Mouse (Mus musculus): ENCODE measurements around the gene Tbck.

Gene Tbck

DNA sequence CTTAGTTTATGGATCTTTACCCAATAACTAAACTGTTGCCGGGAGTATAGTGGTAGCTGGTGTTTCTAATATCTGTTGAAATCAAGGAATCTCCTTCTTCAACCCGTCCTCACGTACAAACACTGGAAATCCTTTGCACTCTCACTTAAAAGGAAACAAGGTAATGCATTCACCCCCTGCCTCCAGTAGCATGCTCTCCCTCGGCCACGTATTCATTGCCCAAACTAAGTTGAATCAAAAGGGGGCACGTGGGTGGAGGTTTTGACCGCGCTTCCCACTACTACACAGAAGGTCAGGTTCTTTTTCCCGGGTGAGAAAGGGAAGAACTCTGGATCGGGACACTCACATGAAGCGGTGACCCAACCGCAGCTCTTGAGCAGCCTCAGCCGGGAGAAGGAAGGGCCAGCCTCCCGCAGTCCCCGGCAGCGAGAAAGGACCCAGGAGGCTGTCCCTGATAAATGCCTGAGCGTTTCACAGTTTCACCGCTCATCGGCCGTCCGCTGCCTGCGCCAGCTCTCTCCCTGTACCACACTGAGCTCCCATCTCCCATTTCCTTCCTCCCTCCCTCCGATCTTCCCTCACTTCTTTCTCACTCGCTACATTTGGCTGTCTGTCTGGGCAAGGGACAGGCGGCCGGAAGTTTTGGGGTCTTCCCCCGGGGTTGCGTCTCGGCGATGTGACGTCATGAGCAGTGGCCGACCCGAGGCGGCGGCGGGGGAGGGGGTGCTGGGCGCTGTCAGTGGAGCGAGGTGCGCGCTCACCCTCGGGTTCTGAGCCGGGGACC is at the start of gene Tbck:
TSS of gene Tbck (plus strand) at position 698 of the 784 bp plus-strand sequence.
- DNase-seq: peak; percentile 96

DNA sequence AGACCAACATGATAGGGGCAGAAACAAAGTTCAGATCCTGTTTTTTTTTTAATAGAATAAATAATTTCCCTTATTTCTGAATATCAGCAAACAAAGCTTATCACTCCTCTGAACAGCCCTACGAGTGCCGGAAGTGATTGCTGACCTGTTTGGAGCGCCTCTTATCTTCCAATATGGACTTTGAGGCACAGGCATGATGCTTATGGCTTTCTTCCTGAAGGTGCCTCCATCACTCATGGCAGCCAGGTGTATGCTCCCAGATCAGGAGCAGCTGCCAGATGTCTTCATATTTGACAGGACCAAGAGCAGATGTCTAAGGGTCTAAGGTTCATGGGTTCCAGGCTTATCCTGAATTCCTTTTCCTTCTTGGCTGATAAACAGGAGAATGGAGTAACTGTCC is 46.9 kb upstream of the Tbck start:
- DNase-seq: no peak

DNA sequence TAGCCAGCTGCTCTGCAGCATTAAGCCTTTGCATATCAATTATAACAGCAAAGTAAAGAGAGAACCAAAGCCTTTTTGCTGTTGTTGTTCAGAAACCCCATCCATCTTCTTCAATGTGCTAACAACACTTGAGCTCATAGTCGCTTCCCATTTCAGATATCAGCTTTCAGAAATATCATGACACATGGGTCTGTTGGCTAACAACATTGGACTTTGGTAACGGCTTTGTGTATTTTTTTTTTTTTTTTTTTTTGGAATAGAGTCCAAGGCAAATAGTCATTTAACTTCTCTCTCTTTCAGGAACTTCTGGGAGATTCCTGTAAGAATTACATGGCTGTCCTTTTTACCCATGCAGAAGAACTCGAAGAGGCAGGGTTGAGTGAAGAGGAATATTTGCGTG is 39.9 kb upstream of the Tbck start:
- no peak for DNase-seq

DNA sequence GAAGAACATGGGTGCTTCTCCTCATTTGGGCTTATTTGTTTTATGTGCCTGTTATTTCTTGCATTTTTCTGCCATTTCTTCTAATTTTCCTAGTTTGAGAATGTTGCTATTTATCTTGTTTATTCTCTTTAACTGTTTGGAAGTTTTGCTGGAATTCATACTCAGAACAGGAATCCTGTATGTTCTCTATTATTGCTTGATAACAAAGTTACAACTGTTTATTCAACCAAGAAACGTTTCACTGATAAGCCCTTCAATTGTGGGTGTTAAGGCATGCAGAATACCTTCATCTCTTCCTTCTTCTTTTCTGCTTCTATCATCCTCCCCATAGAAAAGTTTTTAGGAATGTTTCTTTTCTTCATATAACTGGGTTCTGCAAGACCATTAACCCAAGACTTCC is 37.1 kb upstream of the Tbck start:
- DNase-seq: no peak

DNA sequence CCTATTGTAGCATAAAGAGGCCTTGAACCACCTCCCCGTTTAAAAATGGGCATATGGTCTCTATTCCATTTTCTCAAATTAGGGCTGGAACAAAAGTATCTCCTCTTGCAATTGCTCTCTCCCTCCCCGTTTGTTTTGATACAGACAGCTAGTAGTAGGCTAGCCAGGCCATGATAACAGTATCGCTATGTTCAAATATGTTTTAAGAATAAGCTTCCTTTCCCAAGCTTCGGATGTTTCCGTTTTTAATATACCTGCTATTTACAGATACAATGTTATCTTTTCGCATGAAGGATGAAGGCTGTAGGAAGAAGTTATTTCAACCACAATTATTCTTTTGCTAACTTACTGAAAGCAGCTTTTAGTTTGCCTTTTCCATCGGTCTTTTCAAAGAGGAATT is 34.6 kb upstream of the Tbck start:
- DNase-seq: no peak

DNA sequence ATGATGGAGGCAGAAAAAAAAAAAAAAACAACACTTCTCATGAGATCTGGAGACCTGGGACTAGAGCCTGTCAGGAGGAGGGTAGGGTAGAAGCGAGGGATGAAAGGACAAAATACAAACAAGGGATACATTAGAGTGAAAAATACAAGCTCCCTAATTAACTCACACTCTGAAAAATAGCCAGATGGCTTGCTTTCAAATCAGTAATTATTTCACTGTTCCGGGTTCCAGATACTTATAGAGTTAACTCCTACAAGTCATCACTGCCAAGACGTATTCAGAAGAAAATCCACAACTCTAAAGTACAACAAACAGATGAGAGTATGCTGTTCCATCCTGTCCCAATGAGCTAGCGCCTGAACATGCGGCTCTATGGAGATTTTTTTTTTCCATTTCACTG is 33.8 kb upstream of the Tbck start:
- DNase-seq: no peak

DNA sequence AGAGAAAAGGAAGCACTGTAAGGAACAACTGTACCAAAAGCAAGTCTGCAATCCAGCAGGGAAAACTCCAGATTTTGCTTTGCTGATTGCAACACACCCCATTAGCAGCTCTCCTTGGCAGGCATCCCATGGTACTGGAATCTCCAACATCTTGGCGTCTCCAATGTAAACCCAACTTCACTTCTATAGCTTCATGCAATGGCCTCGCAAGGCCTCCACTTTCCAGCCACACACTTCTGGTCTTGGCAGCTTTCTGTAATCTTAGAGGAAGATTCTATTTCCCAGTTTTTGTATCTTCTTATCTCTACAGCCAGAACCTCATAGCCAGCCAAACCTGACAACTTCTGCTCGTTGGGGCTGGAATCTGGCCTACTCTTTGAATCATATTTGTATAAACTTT is 32.2 kb upstream of the Tbck start:
- no peak for DNase-seq

DNA sequence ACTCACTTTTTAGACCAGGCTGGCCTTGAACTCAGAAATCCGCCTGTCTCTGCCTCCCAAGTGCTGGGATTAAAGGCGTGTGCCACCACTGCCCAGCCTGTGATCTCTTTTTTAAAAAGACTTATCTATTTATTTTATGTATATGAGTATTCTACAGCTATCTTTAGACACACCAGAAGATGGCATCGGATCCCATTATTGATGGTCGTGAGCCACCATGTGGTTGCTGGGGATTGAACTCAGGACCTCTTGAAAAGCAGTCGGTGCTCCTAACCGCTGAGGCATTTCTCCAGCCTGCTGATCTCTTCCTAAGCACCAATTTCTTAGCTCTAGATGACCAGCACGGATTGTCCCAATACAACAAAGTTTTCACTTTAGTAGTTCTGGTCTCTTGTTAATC is 30.0 kb upstream of the Tbck start:
- DNase-seq: no peak

DNA sequence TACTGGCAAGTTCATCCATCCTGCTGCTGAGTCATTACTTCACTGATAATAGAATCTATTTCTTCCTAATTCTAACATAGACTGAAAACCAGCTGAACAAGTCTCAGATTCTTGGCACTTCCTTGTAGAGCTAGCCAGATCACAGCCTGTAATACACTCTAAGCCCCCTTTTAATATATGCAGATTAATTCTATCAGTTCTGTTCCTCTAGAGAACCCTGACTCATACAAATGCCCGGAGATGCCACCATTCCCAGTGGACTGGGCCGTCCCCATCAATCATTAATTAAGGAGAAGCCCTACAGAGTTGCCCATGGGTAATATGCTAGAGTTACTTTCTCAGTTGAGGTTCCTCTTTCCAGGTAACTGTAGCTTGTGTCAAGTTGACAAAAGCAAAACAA is 28.0 kb upstream of the Tbck start:
- DNase-seq: no peak

DNA sequence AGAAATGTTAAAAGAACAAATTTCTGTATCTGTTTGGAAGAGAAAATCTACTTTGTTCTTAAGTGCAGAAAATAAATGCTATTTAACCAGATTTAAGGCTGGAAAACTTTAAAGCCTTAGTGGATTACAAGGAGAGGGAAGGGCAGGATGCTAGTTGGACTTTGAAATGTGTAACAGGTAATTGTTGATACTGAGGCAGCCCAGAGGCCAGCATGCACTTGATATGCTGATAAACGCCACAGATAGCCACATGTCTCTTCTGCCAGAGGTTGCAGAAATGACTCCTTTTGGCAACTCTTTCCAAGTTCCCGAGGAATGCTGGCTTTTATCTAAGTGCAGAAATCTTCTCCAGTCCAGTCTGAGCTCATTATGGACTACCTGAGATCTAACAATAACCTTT is 6.5 kb upstream of the Tbck start:
- no peak for DNase-seq

DNA sequence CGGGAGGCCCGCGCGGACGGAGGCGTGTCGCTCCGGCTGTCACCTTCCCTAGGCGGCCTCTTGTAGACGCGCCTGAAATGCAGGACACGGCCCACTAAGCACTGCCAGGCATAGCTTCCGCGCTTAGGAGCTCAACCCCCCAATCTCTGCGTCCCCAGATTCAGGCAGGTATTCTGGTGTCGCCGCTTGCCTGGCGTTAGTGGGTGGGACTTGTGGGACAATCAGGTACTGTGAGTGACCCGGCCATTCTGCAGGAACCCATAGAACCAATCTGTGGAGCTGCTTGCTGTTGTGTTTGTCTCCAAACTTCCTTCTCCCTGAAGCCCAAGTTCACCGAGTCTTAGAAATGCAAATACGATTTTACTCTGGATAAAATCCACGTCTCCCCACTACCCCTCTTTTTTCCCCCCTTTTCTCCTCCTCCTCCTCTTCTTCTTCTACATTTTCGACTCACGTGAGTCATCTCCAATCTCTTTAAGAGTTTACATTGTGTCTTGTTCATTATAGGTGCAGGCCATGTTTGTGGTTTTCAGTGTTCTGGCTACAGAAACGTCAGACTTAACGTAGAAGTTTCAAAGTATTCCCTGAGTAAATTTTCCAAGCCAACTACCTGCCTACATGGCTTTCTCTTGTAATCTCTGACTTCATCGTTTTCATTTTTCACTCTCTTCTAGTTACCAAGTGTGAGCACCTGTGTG is 436 bp downstream of the Tbck start, which contains the start of gene Aimp1:
TSS of gene Aimp1 (minus strand) at position 140 of the 698 bp plus-strand sequence.
- no peak for DNase-seq

DNA sequence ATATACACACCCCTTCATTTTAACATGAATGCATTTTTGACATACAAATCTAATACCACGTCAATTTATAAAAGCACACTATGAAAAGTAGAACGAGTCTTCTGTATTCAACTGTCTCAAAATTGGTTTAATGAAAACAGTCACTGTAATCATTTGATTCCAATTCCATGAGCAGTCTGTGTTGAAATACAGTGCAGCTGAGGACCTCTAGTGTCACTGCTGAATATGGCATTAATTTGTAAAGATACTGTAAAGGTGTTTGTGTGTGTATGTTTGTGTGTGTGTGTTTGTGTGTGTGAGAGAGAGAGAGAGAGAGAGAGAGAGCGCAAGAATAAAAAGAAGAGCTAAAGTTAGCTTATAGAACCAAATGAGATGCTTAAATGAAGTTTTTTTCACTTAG is 17.4 kb downstream of the Tbck start:
- DNase-seq: peak; percentile 57

DNA sequence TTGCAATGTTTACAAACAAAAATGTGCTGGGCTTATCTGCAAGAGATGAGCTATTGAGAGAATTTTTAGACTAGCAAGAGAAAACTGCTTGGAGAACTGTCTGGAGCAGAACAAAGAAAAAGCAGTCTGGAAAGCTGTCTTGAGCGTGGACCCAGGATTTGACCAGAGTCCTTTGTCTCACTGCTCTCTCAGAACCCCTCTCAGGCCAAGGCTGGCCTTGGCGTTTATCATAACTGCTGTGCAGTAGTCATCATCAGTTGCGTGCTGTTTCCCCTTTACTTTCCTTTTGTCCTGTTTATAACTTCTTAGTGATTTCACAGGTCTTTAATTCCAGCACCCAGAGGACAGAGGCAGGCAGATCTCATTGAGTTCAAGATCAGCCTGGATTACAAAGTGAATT is 20.3 kb downstream of the Tbck start:
- no peak for DNase-seq

DNA sequence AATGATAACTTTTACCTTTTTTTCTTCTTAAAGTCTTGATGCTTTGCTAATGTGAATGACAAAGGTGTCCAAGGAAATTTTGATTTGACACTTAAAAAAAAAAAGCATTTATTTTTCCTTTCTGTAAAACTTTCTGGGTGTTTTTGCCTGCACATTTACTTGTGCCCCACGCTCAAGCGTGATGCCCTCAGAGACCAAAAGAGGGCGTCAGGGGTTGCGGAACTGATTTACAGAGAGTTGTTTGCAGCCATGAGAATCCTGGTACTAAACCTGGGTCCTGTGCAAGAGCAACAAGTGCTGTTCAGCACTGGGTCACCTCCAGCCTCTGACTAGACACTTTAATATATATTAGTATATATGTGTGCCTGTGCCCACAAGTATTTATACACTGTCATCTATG is 23.0 kb downstream of the Tbck start:
- no peak for DNase-seq

DNA sequence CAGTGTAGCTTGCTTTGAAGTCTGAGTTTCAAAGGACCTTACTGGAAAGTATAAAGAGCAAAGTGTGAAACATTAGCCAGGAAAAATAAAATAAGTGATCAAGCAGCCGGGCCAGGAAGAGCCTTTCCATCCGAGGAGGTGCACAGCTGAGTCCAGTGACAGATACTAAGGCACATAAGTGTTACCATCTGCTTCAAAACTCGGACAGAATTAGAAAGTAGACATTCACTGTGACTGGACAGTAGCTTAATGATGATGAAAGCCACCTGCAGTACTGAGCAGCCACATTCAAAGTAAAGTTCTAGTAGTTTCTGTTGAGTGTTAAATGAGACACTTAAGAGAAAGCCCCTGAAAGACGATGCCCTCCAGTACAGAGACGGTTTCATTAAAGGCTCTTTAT is 30.0 kb downstream of the Tbck start:
- no peak for DNase-seq

DNA sequence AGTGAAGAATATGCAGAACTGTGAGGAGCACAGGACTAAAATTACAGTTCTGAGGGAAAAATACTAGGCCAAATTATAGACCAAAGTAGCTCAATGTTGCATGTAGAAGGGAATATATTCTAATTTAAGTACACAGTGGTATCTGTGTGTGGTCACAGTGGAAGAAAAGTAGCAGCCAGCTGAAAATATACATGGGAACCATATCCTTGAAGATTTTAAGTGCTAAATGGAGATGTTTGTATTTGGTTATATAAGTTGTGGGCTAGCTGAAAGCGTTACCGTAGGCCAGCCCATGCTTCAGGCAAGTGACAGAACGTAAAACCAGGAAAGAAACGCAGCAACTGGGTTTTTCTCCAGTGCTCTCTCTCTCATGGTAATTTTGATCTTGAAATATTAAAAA is 33.4 kb downstream of the Tbck start:
- DNase-seq: no peak

DNA sequence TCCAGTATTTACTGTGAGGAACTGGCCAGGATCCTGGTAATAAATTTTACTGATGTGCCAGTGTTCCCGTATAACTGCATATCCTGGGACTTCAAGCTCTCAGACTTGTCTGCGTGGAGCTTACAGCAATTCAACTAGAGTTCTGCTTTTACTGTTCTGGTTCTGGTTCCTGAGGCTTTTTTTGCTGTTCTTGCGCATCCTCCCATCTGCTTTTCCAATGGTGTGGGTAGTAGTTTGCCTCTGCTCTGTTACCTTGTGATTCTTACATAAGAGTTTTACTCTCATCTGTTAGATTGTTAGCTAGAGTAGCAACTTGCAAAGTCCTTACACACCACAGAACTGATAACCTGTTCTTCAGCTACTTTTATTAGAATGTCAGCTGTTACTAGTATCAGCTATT is 40.4 kb downstream of the Tbck start:
- DNase-seq: no peak

DNA sequence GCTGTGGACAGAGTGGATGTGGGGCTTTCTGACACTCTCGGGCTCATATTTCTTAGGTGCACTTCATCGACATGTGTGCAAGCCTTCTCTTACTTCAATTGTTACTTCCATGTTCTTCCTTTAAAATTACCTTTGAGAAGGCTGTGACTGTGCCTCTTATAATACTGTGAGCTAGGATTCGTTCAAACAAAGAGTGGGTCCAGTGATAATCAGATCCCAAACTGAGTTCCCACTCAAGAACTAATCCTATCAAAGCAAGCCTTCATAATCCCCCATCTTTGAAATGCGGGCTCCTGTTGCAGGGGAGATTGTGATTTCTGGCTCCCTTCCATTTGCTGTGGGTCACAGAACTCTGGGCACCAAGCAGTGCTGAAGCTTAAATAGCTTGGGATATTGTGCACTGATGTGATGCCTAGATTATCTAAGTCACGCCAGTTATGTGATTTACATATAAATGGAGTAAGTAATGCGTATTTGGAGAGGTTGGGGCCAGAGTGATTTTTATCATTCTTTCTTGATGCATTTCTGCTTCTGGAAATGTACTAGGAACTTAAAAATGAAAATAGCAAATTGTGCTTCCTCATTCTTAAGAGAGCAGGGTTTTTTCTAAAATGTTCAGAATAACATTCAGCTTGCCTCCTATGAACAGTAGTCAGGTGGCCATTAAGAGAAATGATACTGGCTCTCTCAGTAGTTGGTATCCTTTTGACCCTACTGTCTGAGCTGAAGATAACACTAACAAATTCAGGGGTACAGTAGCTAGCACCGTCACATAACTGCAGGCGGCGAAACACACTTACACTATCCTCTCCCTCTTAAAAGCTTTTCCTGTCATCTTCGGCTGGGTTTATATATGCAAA is 60.6 kb downstream of the Tbck start:
- peak; percentile 70 for DNase-seq

DNA sequence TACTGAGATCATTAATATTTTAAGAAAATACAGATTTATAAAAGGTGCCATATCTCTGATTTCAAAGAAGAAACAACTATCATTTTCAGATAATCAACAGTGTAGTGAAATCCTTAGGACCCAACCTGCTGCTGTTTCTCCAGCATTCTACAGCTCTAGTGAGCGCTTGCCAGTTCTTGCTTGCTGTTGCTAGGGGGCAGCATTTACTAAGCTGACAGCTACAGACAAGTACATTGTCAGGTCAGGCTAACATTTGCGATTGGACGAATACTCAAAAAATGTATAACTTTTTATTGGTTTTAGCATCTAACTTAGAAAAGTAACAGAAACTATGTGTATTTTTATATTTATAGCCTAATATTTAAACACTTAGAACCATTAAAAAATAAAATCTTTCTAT is 63.1 kb downstream of the Tbck start:
- DNase-seq: peak; percentile 73

DNA sequence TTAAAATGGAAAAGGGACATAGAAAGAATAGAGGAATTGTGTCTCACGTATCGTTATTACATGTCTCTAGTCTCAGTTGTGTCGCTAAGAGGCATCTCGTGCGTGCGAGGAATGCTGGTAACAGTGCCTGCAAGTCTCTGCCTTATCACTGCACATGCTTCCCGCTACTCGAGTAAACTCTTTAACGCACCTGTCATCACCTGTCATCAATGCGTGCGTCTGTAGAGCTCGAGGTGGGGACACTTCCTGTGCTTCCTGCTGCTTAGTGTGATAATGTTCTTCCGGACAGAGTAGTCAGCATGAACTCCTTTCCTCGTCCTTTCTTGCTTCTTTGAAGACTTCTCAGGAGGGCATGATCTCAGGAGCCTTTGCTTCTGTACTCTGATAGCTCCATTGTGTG is 63.8 kb downstream of the Tbck start:
- no peak for DNase-seq

DNA sequence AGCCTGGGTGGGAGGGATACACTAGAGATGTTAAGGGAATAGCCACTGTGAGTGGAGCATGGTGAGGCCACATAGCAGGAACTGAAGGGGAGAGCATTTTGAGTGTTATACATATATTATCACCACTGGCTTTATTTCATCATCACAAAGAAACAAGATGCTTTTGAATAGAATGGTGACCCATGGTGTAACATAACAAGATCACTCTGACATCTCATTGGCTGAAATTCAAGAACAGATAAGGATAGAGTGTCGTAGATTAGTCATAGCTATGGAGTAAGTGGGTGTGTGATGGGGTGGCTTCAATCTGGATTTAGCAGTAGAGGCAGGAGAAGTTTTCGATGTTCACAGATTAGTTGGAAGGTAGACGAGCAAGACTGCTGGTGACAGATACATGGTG is 64.8 kb downstream of the Tbck start:
- no peak for DNase-seq

DNA sequence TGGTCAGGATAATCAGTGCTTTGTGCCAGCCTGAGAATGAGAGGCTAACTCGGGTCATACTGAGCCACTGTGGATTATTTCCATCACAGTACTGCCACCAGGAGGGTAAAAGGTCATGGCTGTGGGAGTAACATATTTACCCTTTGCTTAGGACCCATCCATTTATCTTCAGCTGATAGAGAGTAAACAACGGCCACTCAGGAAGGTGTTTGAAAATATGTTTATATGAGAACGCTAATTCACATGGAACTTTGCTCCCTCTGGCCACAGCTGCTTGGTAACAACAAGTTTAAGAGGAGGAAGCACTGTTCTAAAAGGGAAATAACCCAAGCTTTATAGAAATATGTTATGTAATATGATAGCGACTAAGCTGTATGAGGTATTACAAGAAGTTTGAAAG is 68.8 kb downstream of the Tbck start:
- no peak for DNase-seq

DNA sequence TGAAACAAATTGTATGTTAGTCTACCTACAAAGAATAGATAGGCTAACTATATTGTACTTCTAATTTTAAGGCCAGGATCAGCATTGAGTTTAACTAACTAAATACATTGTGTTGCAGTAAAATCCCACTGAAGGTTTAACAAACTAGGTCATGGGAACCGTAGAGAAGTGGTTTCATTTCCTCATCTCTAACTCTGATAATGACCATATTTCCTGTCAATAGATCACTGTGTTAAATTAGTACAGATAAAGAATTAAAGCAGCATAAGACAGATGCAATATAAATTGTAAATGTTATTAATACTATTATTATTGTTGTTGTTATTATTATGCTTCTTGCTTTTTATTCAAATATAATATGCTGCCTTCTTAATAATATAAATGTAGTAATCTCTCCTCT is 72.3 kb downstream of the Tbck start:
- no peak for DNase-seq

Measured in retina, postnatal 1 day (tissue).